Mouse (Mus musculus) splenic B cell, adult 2 months (primary cell): ENCODE results near the gene Ripor3.

Experiments
- DNase-seq: peaks from one replicate; pipeline ENCODE4 v3.0.0-alpha.2; 2011; ENCODE audit warnings: low read depth, low spot score
- H3K27me3 ChIP-seq: 2 replicates; pipeline ENCODE4 v1.6.1; 2012; ENCODE audit warnings: mild to moderate bottlenecking, low read length, moderate library complexity, mixed read lengths; ENCODE audit not compliant: control insufficient read depth, poor library complexity, insufficient read depth, severe bottlenecking
- H3K36me3 ChIP-seq: 2 replicates; pipeline ENCODE4 v1.6.1; 2012; ENCODE audit warnings: mild to moderate bottlenecking, low read length, moderate library complexity, mixed read lengths; ENCODE audit not compliant: control insufficient read depth, poor library complexity, insufficient read depth, severe bottlenecking

The Ripor3 gene

DNA sequence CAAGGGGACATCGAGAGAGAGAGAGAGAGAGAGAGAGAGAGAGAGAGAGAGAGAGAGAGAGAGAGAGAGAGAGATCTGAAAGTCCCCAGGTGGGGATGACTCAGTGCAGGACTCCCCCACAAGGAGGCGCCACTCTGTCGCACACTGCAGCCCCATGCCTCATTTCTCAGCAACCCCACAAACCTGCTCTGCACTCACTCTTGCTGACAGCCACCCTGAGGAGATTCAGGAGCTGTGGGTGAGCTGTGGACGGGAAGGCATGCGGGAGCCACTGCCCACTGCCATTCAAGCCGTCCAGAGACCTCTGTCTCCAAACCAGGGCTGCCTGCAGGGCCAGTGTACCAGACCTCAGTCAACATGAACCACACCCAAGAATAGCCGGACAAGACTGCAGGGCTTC lies 23.7 kb downstream of the Ripor3 start:
- Histone ChIP-seq H3K36me3 (no peaks in the 10 kb centered on the region), H3K27me3 (no peaks in the 10 kb centered on the region)
- DNase-seq = peak; percentile 69

GRCm38 (mm10) chr2:167984946-167985345 lies 25.5 kb downstream of the Ripor3 start:
- no peaks in the 10 kb centered on the region for H3K36me3 ChIP-seq
- H3K27me3 ChIP-seq = no peaks in the 10 kb centered on the region
- DNase-seq = no peak

GRCm38 (mm10) chr2:167984371-167984770 lies 26.0 kb downstream of the Ripor3 start:
- Histone ChIP-seq H3K36me3 (no peaks in the 10 kb centered on the region), H3K27me3 (no peaks in the 10 kb centered on the region)
- no peak for DNase-seq

- Histone ChIP-seq H3K36me3 (peaks cover 5% of the 10 kb centered on the region), H3K27me3 (no peaks in the 10 kb centered on the region)
- peak; percentile 32 for DNase-seq
These were observed 27.8 kb downstream of the Ripor3 start for GRCm38 (mm10) chr2:167982646-167983045.

- Histone ChIP-seq H3K36me3 (peaks cover 13% of the 10 kb centered on the region), H3K27me3 (no peaks in the 10 kb centered on the region)
- no peak for DNase-seq
These were observed 30.0 kb downstream of the Ripor3 start for GRCm38 (mm10) chr2:167980391-167980790.

DNA sequence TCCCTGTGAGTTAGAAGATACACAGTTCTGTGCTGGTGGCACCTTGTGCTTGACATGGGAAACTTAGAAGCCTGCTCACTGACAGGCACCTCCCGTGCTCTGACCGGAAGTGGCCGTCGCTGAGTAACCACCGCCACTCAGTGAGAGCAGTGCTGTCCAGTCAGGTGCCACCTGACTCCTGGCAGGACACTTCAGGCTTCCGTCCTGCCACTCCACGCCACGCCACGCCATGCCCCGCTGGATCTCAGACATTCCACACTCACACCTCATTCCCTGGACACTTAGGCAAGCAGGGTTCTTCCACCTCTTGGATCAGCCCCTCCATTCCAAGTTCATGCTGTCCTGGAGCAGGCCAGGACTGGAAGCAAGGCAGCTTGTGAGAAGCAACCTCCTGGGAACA lies 32.1 kb downstream of the Ripor3 start:
- peaks cover 18% of the 10 kb centered on the region for H3K36me3 ChIP-seq
- H3K27me3 ChIP-seq = no peaks in the 10 kb centered on the region
- DNase-seq = no peak

DNA sequence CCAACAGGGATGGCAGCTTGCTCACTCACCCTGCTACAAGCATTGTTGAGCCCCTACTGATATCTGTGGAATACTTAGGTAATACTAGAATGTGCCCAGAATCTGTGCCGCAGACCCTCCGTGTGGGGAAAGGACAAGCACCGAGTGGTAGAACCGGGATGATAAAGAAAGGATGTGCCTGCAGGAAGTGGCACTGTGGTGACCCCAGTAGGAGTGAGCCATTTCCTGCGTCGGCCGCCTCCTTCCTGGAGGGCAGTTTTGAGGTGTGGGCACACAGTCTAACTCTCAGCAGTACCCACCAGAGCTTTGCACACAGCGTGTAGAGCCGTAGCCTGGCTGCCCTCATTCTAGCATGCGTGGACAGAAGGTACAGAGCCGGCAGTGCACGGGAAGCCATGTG lies 34.7 kb downstream of the Ripor3 start:
- H3K27me3 ChIP-seq = no peaks in the 10 kb centered on the region
- no peak for DNase-seq
- peaks cover 22% of the 10 kb centered on the region for H3K36me3 ChIP-seq

DNA sequence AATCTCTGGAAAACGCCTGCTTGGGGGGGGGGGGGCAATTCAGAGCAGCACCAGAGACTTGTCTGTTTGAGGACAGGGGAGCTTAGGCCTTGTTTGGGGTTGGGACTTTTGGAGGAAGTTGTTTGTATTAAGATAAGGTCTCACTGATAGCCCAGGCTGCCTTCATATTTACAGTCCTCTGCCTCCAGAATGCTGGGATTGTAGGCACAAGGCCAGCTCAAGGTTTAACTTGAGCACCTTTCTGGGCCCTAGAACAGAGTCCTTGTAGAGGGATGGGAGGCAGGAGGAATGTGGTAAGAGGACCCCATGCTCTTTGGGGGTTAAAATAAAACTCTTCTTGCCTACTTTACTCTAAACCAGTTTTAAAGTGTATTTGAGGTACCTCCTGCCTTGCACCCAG lies 37.6 kb downstream of the Ripor3 start:
- H3K27me3 ChIP-seq = no peaks in the 10 kb centered on the region
- DNase-seq = no peak
- H3K36me3 ChIP-seq = peaks cover 27% of the 10 kb centered on the region

DNA sequence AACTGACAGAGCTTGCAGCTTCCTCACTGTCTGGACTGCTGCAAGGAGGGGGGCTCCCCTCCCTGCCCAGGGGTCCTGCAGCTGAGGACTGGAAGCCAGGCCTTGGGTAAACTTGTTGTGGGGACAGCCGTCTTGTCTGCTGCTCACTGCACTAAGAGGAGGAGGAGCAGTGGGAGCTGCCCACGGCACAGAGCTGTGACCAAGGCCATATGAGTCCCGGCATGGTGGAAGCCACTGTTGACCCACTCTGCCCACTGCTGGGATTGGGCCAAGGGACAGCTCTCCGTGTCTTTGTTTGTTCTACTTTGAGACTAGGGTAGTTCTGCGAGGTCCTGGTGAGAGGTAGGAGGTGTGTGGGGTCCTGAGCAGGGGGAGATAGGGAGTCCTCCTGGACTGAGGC lies 38.3 kb downstream of the Ripor3 start:
- peaks cover 25% of the 10 kb centered on the region for H3K36me3 ChIP-seq
- no peak for DNase-seq
- H3K27me3 ChIP-seq = no peaks in the 10 kb centered on the region

DNA sequence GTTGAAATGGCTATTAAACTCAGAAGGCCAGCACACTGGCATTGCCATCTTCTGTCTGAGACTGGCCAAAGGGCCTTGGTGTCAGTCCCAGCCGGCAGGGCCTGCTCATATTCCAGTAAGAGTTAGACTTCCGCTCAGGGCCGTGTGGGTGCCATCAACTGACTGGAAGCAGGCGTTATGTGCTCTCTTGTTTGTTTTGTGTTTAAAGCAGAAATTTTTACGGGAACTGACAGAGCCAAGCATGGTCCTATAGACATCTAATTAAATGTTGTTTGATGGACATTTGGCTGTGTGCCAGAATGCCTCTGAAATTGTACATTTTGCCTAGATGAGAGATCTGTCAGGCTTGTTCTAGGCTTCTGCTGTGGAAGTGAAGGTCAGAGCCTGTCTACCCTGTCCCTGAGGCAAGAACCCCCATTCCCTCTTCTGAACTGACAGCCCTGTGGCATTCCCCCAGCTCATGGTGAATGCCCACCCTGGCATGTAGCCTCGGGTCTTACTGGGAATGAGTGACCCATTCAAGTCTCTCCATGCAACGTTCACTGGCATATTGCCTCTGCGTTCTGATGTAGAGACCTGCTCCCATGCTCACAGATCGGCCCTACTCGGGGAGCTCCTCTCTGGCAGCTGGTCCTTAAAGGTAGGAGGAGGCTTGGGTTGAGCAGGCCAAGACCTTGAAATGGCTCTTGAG lies 40.4 kb downstream of the Ripor3 start:
- Histone ChIP-seq H3K27me3 (no peaks in the 10 kb centered on the region), H3K36me3 (peaks cover 19% of the 10 kb centered on the region)
- DNase-seq = no peak

GRCm38 (mm10) chr2:167968504-167968903 lies 41.9 kb downstream of the Ripor3 start:
- DNase-seq = no peak
- Histone ChIP-seq H3K36me3 (peaks cover 14% of the 10 kb centered on the region), H3K27me3 (no peaks in the 10 kb centered on the region)

DNA sequence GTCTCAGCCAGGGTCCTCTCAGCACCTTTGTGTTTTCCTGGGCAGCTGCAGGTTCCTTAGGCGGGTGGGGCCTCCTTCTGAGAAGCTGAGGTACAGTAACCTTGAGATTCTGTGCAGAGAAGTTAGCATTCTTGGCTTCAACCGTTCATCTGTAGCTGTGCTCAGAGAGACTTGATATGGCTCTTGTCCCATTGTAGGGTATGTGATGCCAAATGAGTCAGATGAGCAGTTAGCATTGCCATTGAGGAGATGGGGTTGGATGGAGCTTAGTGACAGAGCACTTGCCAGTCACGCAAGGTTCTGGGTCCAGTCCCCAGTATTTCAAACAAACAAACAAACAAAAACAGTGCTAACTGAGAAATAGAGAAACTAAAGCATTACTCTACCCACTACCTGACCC lies 44.5 kb downstream of the Ripor3 start:
- Histone ChIP-seq H3K27me3 (no peaks in the 10 kb centered on the region), H3K36me3 (peaks cover 11% of the 10 kb centered on the region)
- DNase-seq = no peak

GRCm38 (mm10) chr2:167964320-167964719 lies 46.1 kb downstream of the Ripor3 start:
- peaks cover 3% of the 10 kb centered on the region for H3K36me3 ChIP-seq
- DNase-seq = no peak
- H3K27me3 ChIP-seq = no peaks in the 10 kb centered on the region

DNA sequence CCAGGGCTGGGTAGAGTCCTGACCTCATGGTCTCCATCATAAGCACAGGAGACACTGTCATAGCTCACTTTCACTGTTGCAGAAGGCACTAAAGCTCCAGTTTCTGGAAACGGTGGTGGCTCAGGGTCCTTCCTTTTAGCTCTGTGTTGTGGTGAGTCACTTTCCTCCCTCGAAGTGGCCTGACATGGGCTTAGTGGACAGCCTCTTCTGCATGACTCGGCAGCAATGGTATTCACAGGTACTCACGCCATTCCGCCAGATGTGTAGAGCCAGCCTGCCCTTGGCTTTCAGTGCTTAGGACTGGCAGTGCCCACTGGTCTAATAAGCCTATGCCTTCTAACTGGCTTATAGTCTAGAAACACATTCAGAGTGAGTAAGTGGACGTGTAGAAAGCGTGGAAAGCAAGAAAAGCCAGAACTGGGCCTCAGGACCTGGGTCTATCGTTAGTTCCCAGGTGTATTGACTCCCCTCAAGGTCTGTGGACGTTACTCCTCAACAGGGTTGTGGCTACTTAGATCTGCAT lies 46.6 kb downstream of the Ripor3 start:
- DNase-seq = no peak
- Histone ChIP-seq H3K27me3 (no peaks in the 10 kb centered on the region), H3K36me3 (peaks cover 3% of the 10 kb centered on the region)

DNA sequence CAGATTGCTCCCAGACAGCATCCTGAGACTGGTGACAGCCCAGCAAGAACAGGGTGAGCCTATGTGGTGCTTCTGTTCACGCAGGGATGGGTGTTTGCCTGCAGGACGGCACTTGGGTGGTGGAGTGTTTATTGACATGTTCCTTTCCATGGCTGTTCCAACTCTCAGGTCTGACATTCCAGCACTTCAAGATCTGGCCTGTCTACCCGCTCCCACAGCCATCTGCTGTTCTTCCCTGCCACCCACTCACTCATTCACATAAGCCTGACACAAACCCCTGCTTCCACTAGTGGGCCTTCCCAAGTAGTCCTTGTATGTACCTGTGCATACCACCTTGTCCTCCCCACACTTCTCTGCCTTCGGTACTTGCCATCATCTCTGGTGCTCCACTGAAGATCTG lies 47.2 kb downstream of the Ripor3 start:
- H3K27me3 ChIP-seq = no peaks in the 10 kb centered on the region
- DNase-seq = no peak
- H3K36me3 ChIP-seq = peaks cover 3% of the 10 kb centered on the region

GRCm38 (mm10) chr2:167962347-167962746 lies 48.1 kb downstream of the Ripor3 start:
- no peak for DNase-seq
- Histone ChIP-seq H3K27me3 (no peaks in the 10 kb centered on the region), H3K36me3 (peaks cover 2% of the 10 kb centered on the region)
